Mouse (Mus musculus) liver, embryonic 14.5 days (tissue): ENCODE measurements at regions not wholly inside any gene's neighbourhood (a gene's known extent, or its start where the extent isn't known, plus 50 kb on each side); places are given as distances from the start of the nearest gene placed in this dataset.

Experiments
- CTCF ChIP-seq: IDR thresholded peaks from 2 replicates; pipeline ENCODE4 v1.5.1; 2016; ENCODE audit warnings: antibody characterized with exemption, low read depth, control low read depth
- EP300 ChIP-seq: IDR thresholded peaks from 2 replicates; pipeline ENCODE4 v1.6.1; 2016; ENCODE audit warnings: antibody characterized with exemption, low read depth

DNA sequence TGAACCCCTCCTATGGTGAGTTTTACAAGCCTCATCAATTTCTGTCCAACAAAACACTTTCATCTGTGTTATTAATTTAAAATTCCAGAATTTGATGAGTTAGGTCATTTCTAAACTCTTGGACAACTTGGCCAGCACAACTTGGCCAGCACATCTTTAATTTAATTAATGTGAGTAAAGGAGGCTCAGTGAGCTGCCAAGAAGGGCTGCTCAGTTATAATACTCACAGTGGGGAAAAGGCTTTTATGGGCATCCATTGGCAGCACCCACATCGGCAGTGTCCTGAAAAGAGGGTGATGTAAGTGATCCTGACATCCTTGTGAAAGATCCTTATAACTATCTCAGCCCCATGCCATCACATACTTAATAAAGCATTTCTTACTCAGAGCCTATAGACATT lies 359.2 kb upstream of the Gm6657 start:
- TF ChIP-seq EP300 (no peak), CTCF (no peak)
